ENCODE assay signal across 15 mouse cellular contexts in genomic region chr9:41149896-41150295, GRCm38 (mm10). TPM values are rescaled to one million over a fixed set of nuclear protein-coding genes. Genes with fewer than 3 reads are reported as not detected.
DNase-seq lines count a peak whose midpoint lies in the region; ATAC-seq lines count a peak whose summit lies in the region.
"Had no signal": no experiment of that assay in that cellular context is flagged by ENCODE, and none has a peak within 500 bp of the region (broad histone marks: within the 10 kb centered on the region; RNA-seq: fewer than 3 reads in every experiment).

No protein-coding gene starts in this region.

- no peak overlapping the region for H3K4me3 ChIP-seq in forebrain, embryonic 15.5 days
- H3K4me3 ChIP-seq in forebrain, embryonic 13.5 days = no peak overlapping the region
- H3K4me3 ChIP-seq in liver, embryonic 15.5 days (replicated peaks) = no peak overlapping the region
- H3K4me3 ChIP-seq: embryonic facial prominence, embryonic 10.5 days had no signal

- H3K27ac ChIP-seq in forebrain, embryonic 15.5 days (replicated peaks) = peak overlapping the region; percentile 69; the same call in 1 of the 2 replicates
- no peak overlapping the region; the same call in 1 of the 2 replicates for H3K27ac ChIP-seq in forebrain, embryonic 13.5 days
- no peak overlapping the region for H3K27ac ChIP-seq in liver, embryonic 15.5 days (replicated peaks)
- H3K27ac ChIP-seq: embryonic facial prominence, embryonic 10.5 days had no signal

- H3K4me2 ChIP-seq in forebrain, embryonic 15.5 days (replicated peaks) = no peak overlapping the region
- no peak overlapping the region for H3K4me2 ChIP-seq in forebrain, embryonic 13.5 days
- no peak overlapping the region for H3K4me2 ChIP-seq in liver, embryonic 15.5 days
- H3K4me2 ChIP-seq: midbrain, embryonic 11.5 days had no signal

- WGBS in forebrain, embryonic 15.5 days = 74% methylated on average over 2 of the region's 2 CpGs
- 68% methylated on average over 2 of the region's 2 CpGs for WGBS in forebrain, embryonic 13.5 days
- WGBS in liver, embryonic 15.5 days (ENCODE audit: insufficient replicate concordance) = 12% methylated on average over 2 of the region's 2 CpGs

- no peaks in the 10 kb centered on the region for H3K9me3 ChIP-seq in forebrain, embryonic 15.5 days
- H3K9me3 ChIP-seq in forebrain, embryonic 13.5 days (replicated peaks) = no peaks in the 10 kb centered on the region
- H3K9me3 ChIP-seq in liver, embryonic 15.5 days (replicated peaks) = no peaks in the 10 kb centered on the region
- H3K9me3 ChIP-seq: embryonic facial prominence, embryonic 10.5 days had no signal

- no peak for ATAC-seq in forebrain, embryonic 15.5 days (replicated peaks)
- no peak for ATAC-seq in forebrain, embryonic 13.5 days
- ATAC-seq in erythroid progenitor cell, adult 5-6 weeks (replicated peaks; ENCODE audit: low FRiP score, poor library complexity, severe bottlenecking) = peak; percentile 43; the same call in 1 of the 2 replicates
- peak; percentile 71 for ATAC-seq in liver, embryonic 15.5 days (ENCODE audit: insufficient read depth)
- ATAC-seq in inflammation-experienced regulatory T-cells, adult 6 months = no peak
- ATAC-seq: Patski had no signal

- H3K9ac ChIP-seq in forebrain, embryonic 15.5 days (replicated peaks) = no peak overlapping the region
- H3K9ac ChIP-seq in forebrain, embryonic 13.5 days = no peak overlapping the region
- no peak overlapping the region for H3K9ac ChIP-seq in liver, embryonic 15.5 days

- peak; percentile 95 for DNase-seq in 416B (ENCODE audit: low read depth)
- no peak for DNase-seq in lung, postnatal 10 days
- no peak for DNase-seq in cerebellum, postnatal 36 days
- DNase-seq: adrenal gland, adult 2 months; kidney, postnatal 10 days; lung, adult 18-20 months; thymus, adult 18-20 months had no signal

- H3K36me3 ChIP-seq in forebrain, embryonic 15.5 days = no peaks in the 10 kb centered on the region
- no peaks in the 10 kb centered on the region for H3K36me3 ChIP-seq in forebrain, embryonic 13.5 days (ENCODE audit: poor library complexity, severe bottlenecking)
- H3K36me3 ChIP-seq in liver, embryonic 15.5 days (replicated peaks) = no peaks in the 10 kb centered on the region
- H3K36me3 ChIP-seq: embryonic facial prominence, embryonic 10.5 days had no signal

- no peaks in the 10 kb centered on the region for H3K27me3 ChIP-seq in forebrain, embryonic 15.5 days
- H3K27me3 ChIP-seq in forebrain, embryonic 13.5 days = no peaks in the 10 kb centered on the region
- no peaks in the 10 kb centered on the region for H3K27me3 ChIP-seq in liver, embryonic 15.5 days
- H3K27me3 ChIP-seq: Patski had no signal

- H3K4me1 ChIP-seq in forebrain, embryonic 15.5 days = peaks cover 46% of the 10 kb centered on the region
- peaks cover 48% of the 10 kb centered on the region for H3K4me1 ChIP-seq in forebrain, embryonic 13.5 days
- peaks cover 30% of the 10 kb centered on the region for H3K4me1 ChIP-seq in liver, embryonic 15.5 days (replicated peaks)

RNA-seq across cellular contexts. Expression of gene Ubash3b, which starts 11.6 kb away (rescaled TPM):
- 14.7 and 15.4 TPM in 2 replicates for polyA plus RNA-seq in forebrain, embryonic 15.5 days (2015; fragmentation: Nextera tagmentation; extraction: Ambion mirVana)
- 9.7 and 9.8 TPM in 2 replicates for polyA plus RNA-seq in forebrain, embryonic 13.5 days (2015; fragmentation: Nextera tagmentation; extraction: Ambion mirVana)
- total RNA-seq in erythroid progenitor cell, adult 5-6 weeks (2015; ENCODE audit: low replicate concordance) = 3.4 and 6.1 TPM in 2 replicates
- 1.8 and 11.4 TPM in 2 replicates for total RNA-seq in erythroid progenitor cell, adult 5-6 weeks (2017; ENCODE audit: low replicate concordance)
- 5.2 and 5.7 TPM in 2 replicates for polyA plus RNA-seq in liver, embryonic 15.5 days (2015; fragmentation: Nextera tagmentation; extraction: Ambion mirVana)
- polyA plus RNA-seq in inflammation-experienced regulatory T-cells, adult 6 months (2017; shearing (Covaris generic)) = 10 to 100 TPM; 18.8 to 20.6 (median 20.2) TPM

Comparison
In these comparisons a context has a peak if more than half of its experiments do, and no peak if none do; other contexts are left out.
1. ATAC-seq: peak in erythroid progenitor cell, adult 5-6 weeks (single experiment) and liver, embryonic 15.5 days (single experiment); none in forebrain, embryonic 15.5 days (single experiment), forebrain, embryonic 13.5 days (single experiment) and inflammation-experienced regulatory T-cells, adult 6 months (single experiment).